Mouse (Mus musculus) liver, embryonic 14.5 days (tissue): ENCODE data around the gene Stac2.

Experiments used
- CTCF ChIP-seq: IDR thresholded peaks from 2 replicates; pipeline ENCODE4 v1.5.1; 2016; ENCODE audit warnings: antibody characterized with exemption, low read depth, control low read depth
- EP300 ChIP-seq: IDR thresholded peaks from 2 replicates; pipeline ENCODE4 v1.6.1; 2016; ENCODE audit warnings: antibody characterized with exemption, low read depth

DNA sequence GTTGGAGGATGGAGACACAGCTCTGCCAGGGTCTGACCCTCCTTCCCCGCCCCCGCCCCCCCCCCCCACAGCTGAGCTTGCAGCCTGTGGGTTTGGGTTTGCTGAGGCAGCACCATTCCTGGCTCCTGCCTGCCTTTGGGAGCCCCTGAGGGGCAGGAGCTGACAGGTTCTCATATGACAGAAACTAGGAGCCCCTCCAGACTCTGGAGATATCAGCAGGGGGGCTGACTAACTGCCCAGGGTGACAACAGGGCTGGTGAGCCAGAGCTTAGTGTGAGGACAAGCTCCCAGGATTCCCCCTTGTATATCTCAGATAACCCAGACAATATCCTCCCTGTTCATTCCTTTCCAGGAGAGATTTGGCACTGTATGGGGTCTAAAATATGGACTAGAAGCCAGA lies 2.3 kb downstream of the Stac2 start:
- TF ChIP-seq CTCF (no peak), EP300 (no peak)
